Mouse (Mus musculus) forebrain, embryonic 11.5 days (tissue): ENCODE results near the gene Stk32c. TPM values are rescaled to one million over a fixed set of nuclear protein-coding genes. Genes with fewer than 3 reads are reported as not detected.

Experiments used
- ATAC-seq: fragments of 200-750 bp; cut with Nextera tagmentation; replicated peaks from 2 replicates; pipeline ENCODE4 v1.8.0; 2017; ENCODE audit warnings: moderate TSS enrichment; ENCODE audit not compliant: low FRiP score
- DNase-seq: peaks from one replicate; pipeline ENCODE4 v3.0.0-alpha.2; 2017; ENCODE audit warnings: low spot score
- H3K27ac ChIP-seq: fragments of 300-500 bp; sonication (generic); 2 replicates; pipeline ENCODE4 v1.5.1; 2014; ENCODE audit warnings: low read depth, low read length
- H3K27me3 ChIP-seq: fragments of 300-500 bp; sonication (generic); 2 replicates; pipeline ENCODE4 v1.6.1; 2014; ENCODE audit warnings: mild to moderate bottlenecking, low read length, mixed read lengths; ENCODE audit not compliant: control insufficient read depth, insufficient read depth
- H3K36me3 ChIP-seq: fragments of 300-500 bp; sonication (generic); 2 replicates; pipeline ENCODE4 v1.6.1; 2014; ENCODE audit warnings: mild to moderate bottlenecking, low read length, moderate library complexity, mixed read lengths; ENCODE audit not compliant: control insufficient read depth, insufficient read depth
- H3K4me1 ChIP-seq: fragments of 300-500 bp; sonication (generic); replicated peaks from 2 replicates; pipeline ENCODE4 v1.6.1; 2014; ENCODE audit warnings: low read length, mixed read lengths; ENCODE audit not compliant: control insufficient read depth, insufficient read depth
- H3K4me2 ChIP-seq: fragments of 300-500 bp; sonication (generic); 2 replicates; pipeline ENCODE4 v1.6.1; 2014; ENCODE audit warnings: low read depth, mild to moderate bottlenecking, low read length, moderate library complexity, mixed read lengths; ENCODE audit not compliant: severe bottlenecking
- H3K4me3 ChIP-seq: fragments of 300-500 bp; sonication (generic); 2 replicates; pipeline ENCODE4 v1.5.1; 2014; ENCODE audit warnings: low read depth, low read length
- H3K9ac ChIP-seq: fragments of 300-500 bp; sonication (generic); 2 replicates; pipeline ENCODE4 v1.6.1; 2014; ENCODE audit warnings: low read length
- H3K9me3 ChIP-seq: fragments of 300-500 bp; sonication (generic); 2 replicates; pipeline ENCODE4 v1.6.1; 2016; ENCODE audit warnings: low read length, mixed read lengths; ENCODE audit not compliant: control insufficient read depth
- WGBS: fragments of 180-500 bp; shearing (Covaris S2); extraction: QIAGEN DNeasy Blood & Tissue Kit; methylation state at CpG from one replicate; pipeline ENCODE4 v1.1.7; 2014; 5-methylcytosine and 5-hydroxymethylcytosine counted together
- polyA plus RNA-seq: library from polyadenylated mRNA; unstranded; fragments of >200 nt; fragmentation: Nextera tagmentation; extraction: Ambion mirVana; gene quantifications from 2 replicates; pipeline ENCODE4 v1.2.1, GENCODE M21; 2014

Stk32c gene
- polyA plus RNA-seq, 1 experiment from 2014 or later = 0.16 TPM

GRCm38 (mm10) chr7:139157541-139157940 lies 55.6 kb downstream of the Stk32c start:
- Histone ChIP-seq H3K4me3 (no peak overlapping the region), H3K27ac (no peak overlapping the region), H3K36me3 (no peaks in the 10 kb centered on the region), H3K9me3 (no peaks in the 10 kb centered on the region), H3K4me2 (no peak overlapping the region), H3K4me1 (no peaks in the 10 kb centered on the region), H3K27me3 (no peaks in the 10 kb centered on the region), H3K9ac (no peak overlapping the region)
- ATAC-seq = no peak
- 57% methylated on average over 2 of the region's 2 CpGs for WGBS
- no peak for DNase-seq

DNA sequence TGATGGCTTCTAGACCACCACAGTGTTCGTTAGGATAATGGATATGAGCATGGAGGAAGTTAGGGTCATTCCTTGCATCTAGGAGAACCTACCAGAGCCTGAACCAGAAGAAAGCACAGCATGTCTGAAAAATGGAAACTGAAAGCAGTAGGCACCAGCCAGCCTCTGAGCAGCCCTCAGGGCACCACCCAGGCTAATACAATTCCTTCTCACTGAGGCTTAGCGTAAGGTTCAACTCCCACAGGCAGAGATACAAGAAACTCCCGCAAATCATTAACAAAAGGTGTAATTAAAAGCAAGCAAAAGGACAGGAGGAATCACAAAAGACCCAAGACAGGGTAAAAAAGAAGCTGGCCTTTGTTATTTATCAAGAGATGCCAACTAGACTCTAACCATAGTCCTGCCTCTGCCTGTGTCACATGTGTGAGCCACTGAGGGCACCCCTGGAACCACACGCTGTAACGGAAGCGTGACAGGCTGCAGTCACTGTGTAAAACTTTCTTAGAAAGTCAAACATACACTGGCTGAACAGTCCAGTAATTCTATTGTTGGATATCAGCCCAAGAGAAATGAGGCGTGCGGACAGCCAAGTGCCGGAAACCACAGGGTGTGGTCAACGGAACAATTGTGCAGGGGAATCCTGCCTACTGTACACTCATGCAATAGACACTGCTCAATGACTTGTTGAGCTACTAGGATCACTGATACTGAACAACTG lies 56.6 kb downstream of the Stk32c start:
- no peak overlapping the region for H3K27ac ChIP-seq
- no peak overlapping the region for H3K4me2 ChIP-seq
- ATAC-seq = no peak
- WGBS = 60% methylated on average over 10 of the region's 10 CpGs
- H3K27me3 ChIP-seq = no peaks in the 10 kb centered on the region
- no peak overlapping the region for H3K9ac ChIP-seq
- H3K9me3 ChIP-seq = no peaks in the 10 kb centered on the region
- no peaks in the 10 kb centered on the region for H3K4me1 ChIP-seq
- H3K36me3 ChIP-seq = no peaks in the 10 kb centered on the region
- no peak for DNase-seq
- H3K4me3 ChIP-seq = no peak overlapping the region

- Histone ChIP-seq H3K27me3 (no peaks in the 10 kb centered on the region), H3K9me3 (no peaks in the 10 kb centered on the region), H3K4me2 (no peak overlapping the region), H3K36me3 (no peaks in the 10 kb centered on the region), H3K27ac (no peak overlapping the region), H3K4me3 (no peak overlapping the region), H3K9ac (no peak overlapping the region), H3K4me1 (peaks cover 4% of the 10 kb centered on the region; the same call in 1 of the 2 replicates)
- ATAC-seq (no peak), DNase-seq (no peak)
- WGBS = 84% methylated on average over 7 of the region's 7 CpGs
Observed at GRCm38 (mm10) chr7:139152927-139153326, 60.2 kb downstream of the Stk32c start.

DNA sequence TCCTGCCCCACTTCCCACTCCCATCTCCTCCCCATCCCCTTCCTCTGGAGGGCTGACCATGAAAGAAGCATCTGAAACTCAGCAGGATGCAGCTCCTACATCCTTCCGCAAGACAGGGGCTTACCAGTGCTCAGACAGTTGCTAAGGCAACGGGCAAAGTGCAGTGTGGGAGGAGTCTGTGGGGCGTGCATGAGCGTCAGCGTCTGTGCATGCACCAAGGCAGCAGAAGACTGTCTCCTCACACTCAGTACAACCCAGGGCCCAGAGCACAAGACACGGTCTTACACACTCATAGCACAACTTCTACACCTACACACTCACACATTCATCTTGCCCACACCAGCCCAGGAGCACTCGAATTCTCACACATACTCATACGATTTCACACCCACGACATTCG lies 62.0 kb downstream of the Stk32c start:
- Histone ChIP-seq H3K4me2 (0 out of 2 replicates have a peak overlapping the region, but pooled peaks have one; percentile 19), H3K27ac (no peak overlapping the region), H3K9me3 (no peaks in the 10 kb centered on the region), H3K4me1 (peaks cover 7% of the 10 kb centered on the region), H3K4me3 (no peak overlapping the region), H3K9ac (no peak overlapping the region), H3K27me3 (no peaks in the 10 kb centered on the region), H3K36me3 (no peaks in the 10 kb centered on the region)
- 35% methylated on average over 10 of the region's 10 CpGs for WGBS
- ATAC-seq (peak; percentile 91), DNase-seq (peak; percentile 78)

DNA sequence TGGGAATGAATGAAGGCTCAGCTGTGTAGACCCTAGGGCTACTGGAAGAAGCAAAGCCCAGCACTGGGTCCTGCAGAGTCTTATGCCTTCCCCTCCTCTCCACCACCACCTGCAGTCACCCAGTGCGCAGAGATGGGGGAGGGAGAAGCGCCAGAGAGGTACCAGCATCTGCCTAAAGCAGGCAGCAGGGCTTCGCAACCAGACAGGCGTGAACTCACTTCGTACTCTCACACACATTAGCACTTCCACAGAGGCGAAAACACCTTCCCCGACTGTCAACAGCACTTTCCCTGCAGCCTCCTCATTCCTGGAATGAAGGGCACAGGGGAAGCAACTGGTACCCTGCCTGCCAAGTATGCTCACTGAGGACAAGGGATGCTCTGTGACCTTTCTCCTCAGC lies 63.7 kb downstream of the Stk32c start:
- ATAC-seq = no peak
- DNase-seq = no peak
- H3K9ac ChIP-seq = no peak overlapping the region
- no peaks in the 10 kb centered on the region for H3K36me3 ChIP-seq
- H3K4me2 ChIP-seq = no peak overlapping the region
- no peaks in the 10 kb centered on the region for H3K27me3 ChIP-seq
- WGBS = 27% methylated on average over 6 of the region's 7 CpGs
- H3K27ac ChIP-seq = no peak overlapping the region
- H3K4me1 ChIP-seq = peaks cover 11% of the 10 kb centered on the region
- no peak overlapping the region for H3K4me3 ChIP-seq
- H3K9me3 ChIP-seq = no peaks in the 10 kb centered on the region

DNA sequence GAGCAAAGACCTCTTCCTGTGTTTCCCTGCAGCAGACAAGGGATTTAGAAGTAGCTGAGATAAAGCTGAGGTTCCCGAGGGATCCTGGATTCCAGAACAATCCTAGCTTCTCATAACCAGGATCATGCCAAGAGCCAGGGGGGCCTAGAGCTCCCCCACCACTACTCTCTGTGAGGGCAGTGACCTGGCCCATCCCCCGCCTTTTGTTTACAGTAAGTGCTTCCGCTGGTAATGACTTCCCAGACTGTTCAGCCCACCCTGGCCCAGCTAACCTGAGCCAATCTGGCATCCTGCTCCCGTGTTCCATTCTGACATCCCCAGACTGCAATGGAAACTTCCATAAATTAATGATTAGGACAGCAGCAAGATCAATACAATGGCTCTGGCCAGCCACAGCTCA lies 65.7 kb downstream of the Stk32c start:
- Histone ChIP-seq H3K36me3 (no peaks in the 10 kb centered on the region), H3K4me1 (peaks cover 11% of the 10 kb centered on the region), H3K4me2 (no peak overlapping the region), H3K9ac (no peak overlapping the region), H3K27ac (no peak overlapping the region), H3K9me3 (no peaks in the 10 kb centered on the region), H3K27me3 (no peaks in the 10 kb centered on the region), H3K4me3 (no peak overlapping the region)
- DNase-seq (no peak), ATAC-seq (no peak)
- WGBS = 46% methylated on average over 4 of the region's 4 CpGs

GRCm38 (mm10) chr7:139145891-139146290 lies 67.2 kb downstream of the Stk32c start:
- no peak for ATAC-seq
- no peak overlapping the region for H3K4me3 ChIP-seq
- peaks cover 8% of the 10 kb centered on the region for H3K27me3 ChIP-seq
- H3K36me3 ChIP-seq = no peaks in the 10 kb centered on the region
- H3K4me1 ChIP-seq = peaks cover 9% of the 10 kb centered on the region
- H3K27ac ChIP-seq = no peak overlapping the region
- no peak for DNase-seq
- 38% methylated on average over 7 of the region's 7 CpGs for whole genome bisulfite sequencing
- H3K9ac ChIP-seq = no peak overlapping the region
- no peaks in the 10 kb centered on the region for H3K9me3 ChIP-seq
- no peak overlapping the region for H3K4me2 ChIP-seq

- no peak overlapping the region for H3K4me3 ChIP-seq
- DNase-seq (no peak), ATAC-seq (no peak)
- 74% methylated on average over 1 of the region's 1 CpGs for WGBS
- H3K27me3 ChIP-seq = peaks cover 8% of the 10 kb centered on the region
- no peak overlapping the region for H3K4me2 ChIP-seq
- no peaks in the 10 kb centered on the region for H3K36me3 ChIP-seq
- no peak overlapping the region for H3K9ac ChIP-seq
- H3K9me3 ChIP-seq = no peaks in the 10 kb centered on the region
- no peak overlapping the region for H3K27ac ChIP-seq
- peaks cover 25% of the 10 kb centered on the region for H3K4me1 ChIP-seq
Observed at GRCm38 (mm10) chr7:139143785-139144184, 69.3 kb downstream of the Stk32c start.

- Histone ChIP-seq H3K27me3 (peaks cover 18% of the 10 kb centered on the region), H3K4me1 (peaks cover 20% of the 10 kb centered on the region), H3K9ac (peak overlapping the region; percentile 16), H3K27ac (peak overlapping the region; percentile 51), H3K4me2 (peak overlapping the region; percentile 26; the same call in 1 of the 2 replicates), H3K9me3 (no peaks in the 10 kb centered on the region), H3K4me3 (no peak overlapping the region), H3K36me3 (no peaks in the 10 kb centered on the region)
- DNase-seq = peak; percentile 75
- 2% methylated on average over 11 of the region's 11 CpGs for WGBS
- peak; percentile 89 for ATAC-seq
Observed at GRCm38 (mm10) chr7:139139921-139140461, 73.1 kb downstream of the Stk32c start.
